Mouse (Mus musculus) left cerebral cortex, postnatal 14 days (tissue): Measurements from ENCODE around the gene Btbd18. TPM values are rescaled to one million over a fixed set of nuclear protein-coding genes. Genes with fewer than 3 reads are reported as not detected.

Experiments used
- DNase-seq, 2 experiments: peaks; one replicate each; pipeline ENCODE4 v3.0.0; 2021 to 2022; ENCODE audit warnings: low spot score in 2 of 2, mixed read lengths in 1 of 2
- intact Hi-C: fragments of 180-260 bp; cut with DNase I; formaldehyde crosslinking; loops from one replicate; pipeline ENCODE4 v1.15.1; 2025
- total RNA-seq, 2 experiments: library from RNA; stranded (reverse); gene quantifications; 2 replicates each; pipeline ENCODE4 v1.2.3; 2021

Gene Btbd18
- total RNA-seq, 2 experiments from 2014 or later, result not detected

- no peak for DNase-seq
- intact Hi-C loops, result loop anchor here (5.0 kb wide), 1 partner anchor 33 kb away; no protein-coding TSS in a partner anchor
Measured at GRCm38 (mm10) chr2:84679016-84679415, 20.1 kb downstream of the Btbd18 start, which contains the start of gene Tmx2. Gene Tmx2, minus strand, starts transcription at chr2:84679140.

- no peak for DNase-seq
- intact Hi-C loops, result no loop called here
Measured at GRCm38 (mm10) chr2:84682605-84683183, 23.8 kb downstream of the Btbd18 start.

DNA sequence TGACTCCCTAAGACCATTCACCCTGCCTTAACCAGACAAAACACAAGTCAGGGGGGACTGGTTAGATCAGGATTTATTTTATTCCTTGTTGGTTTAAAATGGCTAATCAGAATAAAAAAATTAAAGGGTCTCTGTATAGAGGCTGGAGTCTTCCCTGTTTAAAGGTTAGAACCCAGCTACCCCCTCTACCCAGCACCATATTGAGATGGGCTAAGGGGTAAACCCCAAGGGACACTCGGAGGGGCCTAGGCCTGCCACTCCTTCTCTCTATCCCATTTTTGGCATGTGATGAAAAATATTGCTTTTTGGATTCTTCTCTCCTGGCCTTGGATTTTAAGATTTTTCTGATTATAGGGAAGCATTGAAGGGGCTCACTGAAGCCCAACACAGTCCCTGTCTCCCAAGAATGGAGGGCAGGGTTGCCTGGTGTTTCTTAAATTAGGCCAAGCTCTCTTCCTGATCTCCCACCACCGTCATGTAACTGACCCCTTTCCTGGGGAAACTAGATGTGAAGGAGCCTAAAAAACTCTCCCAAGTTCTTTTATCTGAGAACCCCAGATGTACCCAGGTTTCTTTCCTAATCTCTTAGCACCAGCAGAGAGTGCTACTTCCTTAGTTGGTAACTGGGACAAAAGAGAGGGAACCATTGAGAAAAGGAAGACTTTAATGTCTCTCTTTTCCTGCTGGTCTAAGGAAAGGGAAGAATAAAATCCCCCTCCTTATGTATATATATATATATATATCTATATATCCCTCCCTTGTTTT lies 29.4 kb downstream of the Btbd18 start:
- DNase-seq, result no peak
- intact Hi-C loops, result no loop called here

GRCm38 (mm10) chr2:84690050-84690449 lies 31.2 kb downstream of the Btbd18 start:
- intact Hi-C loops, result no loop called here
- DNase-seq, result no peak

DNA sequence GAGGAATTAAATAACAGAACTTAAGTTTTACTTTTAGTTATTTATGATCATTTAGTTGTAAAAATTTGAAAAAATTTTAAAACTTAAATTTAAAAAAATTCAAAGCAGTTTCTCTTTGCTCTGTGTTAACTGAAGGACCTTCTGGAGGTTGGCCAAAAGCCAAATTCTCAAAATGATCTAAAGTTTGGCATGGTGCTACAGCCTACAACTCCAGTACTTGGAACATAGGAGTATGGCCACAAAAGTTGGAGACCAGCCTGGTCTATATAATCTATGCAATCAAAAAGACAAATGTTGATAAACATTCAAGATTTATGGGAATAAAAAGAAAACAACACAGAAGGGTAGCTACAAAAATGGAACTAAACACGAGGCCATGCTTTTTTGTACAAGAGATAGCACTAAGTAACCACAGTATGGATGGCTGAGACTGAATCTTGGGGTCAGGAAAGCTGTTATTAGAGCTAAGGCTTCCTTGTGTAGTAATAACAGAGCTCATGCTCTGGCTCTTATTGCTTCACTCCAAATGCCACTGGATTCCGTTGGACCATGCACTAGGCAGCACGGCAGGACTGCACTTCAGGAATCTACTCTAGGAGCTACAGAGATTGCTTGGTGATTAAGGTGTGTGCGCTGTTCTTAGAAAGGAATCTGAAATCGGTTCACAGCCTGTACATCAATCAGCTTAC lies 36.3 kb downstream of the Btbd18 start:
- intact Hi-C loops, result no loop called here
- DNase-seq, result no peak

GRCm38 (mm10) chr2:84703497-84703896 lies 44.6 kb downstream of the Btbd18 start:
- DNase-seq, result no peak
- intact Hi-C loops, result no loop called here

DNA sequence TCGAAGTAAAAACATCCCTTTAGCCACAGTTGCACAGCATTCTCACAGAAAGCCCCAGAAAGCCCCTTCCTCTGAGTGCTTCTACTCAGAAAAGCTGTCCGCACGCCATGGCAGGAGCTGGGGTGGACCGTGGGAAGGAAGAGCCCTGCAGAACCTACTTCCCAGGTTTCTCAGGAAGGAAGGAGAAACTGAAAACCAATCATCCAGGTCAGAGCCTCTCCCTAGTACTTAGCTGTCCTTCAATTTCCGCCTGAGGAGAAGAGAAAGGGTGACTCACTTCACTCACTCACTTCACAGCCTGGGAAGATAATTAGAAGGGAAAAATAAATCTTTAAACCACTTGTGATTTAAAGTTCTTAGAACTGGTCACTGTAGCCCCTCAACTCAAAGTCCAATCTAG lies 45.5 kb downstream of the Btbd18 start:
- intact Hi-C loops, result no loop called here
- DNase-seq, result no peak

DNA sequence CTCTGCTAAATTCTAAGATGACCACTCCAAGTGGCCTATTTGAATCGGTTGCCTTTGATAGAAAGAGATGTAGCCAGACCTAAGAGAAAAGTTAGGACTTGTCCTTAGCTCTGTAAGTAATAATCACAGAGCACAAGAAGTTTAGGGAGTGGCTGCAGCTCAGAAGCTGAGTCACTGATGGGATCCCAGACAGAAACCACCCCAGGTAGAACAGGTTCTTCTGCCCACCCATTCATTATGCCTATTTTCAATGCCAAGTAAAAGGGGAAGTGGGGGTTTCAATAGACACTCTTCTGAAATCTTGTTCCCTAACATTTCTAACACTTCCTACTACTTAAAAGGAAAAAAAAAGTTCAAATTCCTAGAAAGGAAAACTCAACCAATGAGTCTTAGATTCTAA lies 46.4 kb downstream of the Btbd18 start:
- intact Hi-C loops, result no loop called here
- no peak for DNase-seq

- no peak for DNase-seq
- intact Hi-C loops, result no loop called here
Measured at GRCm38 (mm10) chr2:84707523-84707922, 48.6 kb downstream of the Btbd18 start.

GRCm38 (mm10) chr2:84711898-84712297 lies 53.0 kb downstream of the Btbd18 start:
- DNase-seq, result no peak
- intact Hi-C loops, result loop anchor here (5.0 kb wide), 1 partner anchor 35 kb away; the partner anchor contains the start of genes Gm28635, Med19 and Tmx2

DNA sequence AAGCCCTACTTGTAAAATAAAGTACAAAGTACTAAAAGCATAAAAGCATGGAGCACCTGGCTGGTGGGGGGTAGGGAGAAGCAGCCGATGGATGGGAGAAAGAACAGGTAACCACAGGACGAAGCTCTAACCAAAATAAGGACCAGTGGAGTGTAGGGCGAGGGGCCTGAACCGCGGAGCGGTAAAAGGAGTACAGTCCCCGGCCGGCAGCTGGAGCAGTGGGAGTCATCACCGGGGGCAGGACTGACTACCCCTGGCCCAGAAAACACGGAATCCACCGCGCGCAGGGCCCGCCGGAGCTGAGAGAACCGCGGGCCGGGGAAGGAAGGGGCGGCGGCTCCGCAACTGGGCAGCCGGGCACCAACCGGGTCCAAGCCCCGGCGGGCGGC lies 55.5 kb downstream of the Btbd18 start:
- peak in 1 of 2 experiments; percentile 28 for DNase-seq
- intact Hi-C loops, result loop anchor here (5.0 kb wide), 1 partner anchor 37 kb away; the partner anchor contains the start of genes Gm28635, Med19 and Tmx2

DNA sequence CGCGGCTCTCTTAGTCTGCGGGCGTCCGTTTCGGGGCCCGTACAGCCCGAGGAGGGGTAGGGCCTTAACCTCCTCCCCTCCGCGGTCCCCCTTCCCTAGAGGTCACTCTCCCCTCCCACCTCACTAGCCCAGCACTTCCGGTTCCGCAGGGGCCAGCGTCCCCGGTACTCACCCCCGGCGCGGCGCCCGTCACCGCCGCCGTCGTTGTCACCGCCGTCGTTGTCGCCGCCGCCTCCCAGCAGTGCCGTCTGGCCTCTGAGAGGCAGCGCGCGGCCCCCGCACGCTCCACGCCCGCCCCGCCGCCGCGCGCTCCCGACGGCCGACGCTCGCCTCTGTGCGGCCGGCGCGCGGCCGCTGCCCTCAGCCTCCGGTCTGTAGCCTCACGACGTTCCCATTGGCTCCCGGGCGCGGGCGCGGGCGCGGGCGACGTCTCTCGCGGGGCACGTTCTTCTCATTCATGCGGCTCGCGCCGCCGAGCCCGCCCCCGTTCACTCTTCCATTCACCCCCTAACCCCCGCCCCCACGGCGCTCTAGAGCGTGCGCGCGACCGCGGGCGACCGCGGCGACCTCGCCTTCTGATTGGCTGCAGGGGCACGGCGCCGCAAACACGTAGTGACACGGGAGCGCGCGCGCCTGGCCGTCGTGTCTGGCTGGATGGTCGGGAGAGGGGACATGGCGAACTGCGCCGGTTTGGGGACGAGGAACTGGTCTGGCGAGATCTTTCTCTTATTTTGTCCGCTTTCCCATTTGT lies 56.1 kb downstream of the Btbd18 start, which contains the start of gene Zdhhc5:
Zdhhc5 (minus strand) TSS at position 370 of the 751 bp plus-strand sequence.
- intact Hi-C loops, result loop anchor here (5.0 kb wide), 1 partner anchor 38 kb away; the partner anchor contains the start of genes Gm28635, Med19 and Tmx2
- peak; percentile 99 to 100 for DNase-seq

DNA sequence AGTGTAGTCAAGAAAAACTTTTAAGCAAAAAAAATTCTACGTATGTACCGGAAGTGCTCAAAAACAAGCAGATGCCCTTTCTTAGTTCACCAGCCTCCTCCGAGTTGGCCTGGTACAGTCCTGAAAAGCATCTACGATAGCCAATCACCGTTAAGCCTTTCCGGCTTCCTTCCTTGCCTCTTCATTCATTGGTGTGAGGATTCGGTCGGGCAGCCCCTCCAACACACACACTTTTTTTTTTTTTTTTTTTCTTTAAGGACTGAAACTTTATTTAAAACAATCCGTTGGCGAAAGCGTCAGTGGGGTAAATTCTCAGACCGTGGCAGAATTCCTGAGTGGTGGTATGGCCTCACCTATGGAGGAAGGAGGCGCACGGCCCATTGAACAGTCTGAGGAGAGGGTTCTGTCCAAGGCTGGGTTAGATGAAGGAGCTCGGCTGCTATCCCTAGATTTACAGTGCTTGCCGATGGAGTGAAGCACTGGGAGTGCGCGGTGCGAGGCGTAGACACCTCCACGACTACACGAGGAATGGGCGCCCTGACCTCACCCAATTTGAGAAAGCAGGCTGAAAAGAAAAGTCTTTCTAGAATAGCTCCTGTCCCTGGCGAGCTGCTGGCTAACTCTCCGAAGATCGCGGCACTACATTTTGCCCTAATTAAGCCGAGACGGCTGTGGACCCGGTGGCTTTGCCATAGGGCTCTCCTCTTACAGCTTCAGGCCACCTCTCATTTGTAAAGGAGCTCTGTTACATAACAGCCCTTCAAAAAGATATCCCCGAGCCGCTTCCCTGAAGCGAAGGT lies 56.9 kb downstream of the Btbd18 start:
- intact Hi-C loops, result no loop called here

GRCm38 (mm10) chr2:84716423-84717355 lies 57.8 kb downstream of the Btbd18 start:
- DNase-seq, result no peak
- intact Hi-C loops, result no loop called here

More for the DNA sequence above, 56.9 kb downstream of the Btbd18 start:
- peak; percentile 87 to 98 for DNase-seq

DNA sequence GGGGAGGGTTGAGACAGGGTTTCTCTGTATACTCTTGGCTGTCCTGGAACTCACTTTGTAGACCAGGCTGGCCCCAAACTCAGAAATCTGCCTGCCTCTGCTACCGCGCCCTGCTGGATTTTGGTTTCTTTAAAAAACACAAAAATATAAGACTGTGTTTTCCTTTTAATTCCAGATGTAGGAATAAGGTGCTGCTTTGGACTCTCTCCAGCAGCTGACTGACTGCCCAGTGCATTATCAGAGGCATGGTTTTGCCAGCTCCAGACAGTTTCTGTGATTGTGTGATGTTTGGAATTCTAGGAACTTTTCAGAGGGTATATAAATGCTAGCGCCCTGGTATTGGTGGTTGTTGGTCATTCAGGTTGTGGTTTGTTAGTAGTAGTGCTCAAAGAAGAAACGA lies 58.5 kb downstream of the Btbd18 start:
- DNase-seq, result no peak
- intact Hi-C loops, result no loop called here
